Mouse (Mus musculus) layer of hippocampus, postnatal 14 days (tissue): ENCODE measurements around the gene Olfr855. TPM values are rescaled to one million over a fixed set of nuclear protein-coding genes. Genes with fewer than 3 reads are reported as not detected.
A peak's percentile ranks its signal among the peaks of the same experiment; 100 is the strongest.

ENCODE experiments used
- DNase-seq, 2 experiments: peaks; one replicate each; pipeline ENCODE4 v3.0.0; 2021 to 2022; ENCODE audit warnings: low spot score in 2 of 2, mixed read lengths in 1 of 2
- long read RNA-seq, 2 experiments: library from polyadenylated mRNA; stranded (forward); transcript quantifications; one replicate each; pipeline ENCODE4 v2.0.0; 2021
- total RNA-seq, 2 experiments: library from RNA; stranded (reverse); gene quantifications; 2 replicates each; pipeline ENCODE4 v1.2.3; 2021

The Olfr855 gene
- not detected for total RNA-seq
- long read RNA-seq, experiment 1: 0 reads
- long read RNA-seq, experiment 2: 0 reads

DNA sequence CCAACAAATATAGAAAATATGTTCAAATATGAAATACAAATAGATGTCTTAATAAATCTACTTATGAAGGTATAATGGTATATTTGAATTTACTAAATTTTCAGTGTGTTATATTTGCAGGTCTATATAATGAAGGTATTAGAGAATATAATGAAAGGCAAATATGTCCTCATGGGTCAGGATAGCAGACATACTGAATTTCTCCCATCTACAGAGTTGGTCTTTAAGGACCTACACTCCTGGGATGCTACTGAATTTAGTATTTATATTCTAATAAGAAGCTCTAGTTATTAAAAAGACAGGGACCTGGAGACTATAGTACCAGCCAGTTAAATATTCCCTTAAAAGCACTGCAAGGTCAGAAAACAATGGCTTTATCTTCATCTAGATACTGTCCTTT is at the start of gene Olfr855:
Gene Olfr855 (plus strand): TSS at position 301 of the 400 bp plus-strand sequence.
- no peak for DNase-seq

DNA sequence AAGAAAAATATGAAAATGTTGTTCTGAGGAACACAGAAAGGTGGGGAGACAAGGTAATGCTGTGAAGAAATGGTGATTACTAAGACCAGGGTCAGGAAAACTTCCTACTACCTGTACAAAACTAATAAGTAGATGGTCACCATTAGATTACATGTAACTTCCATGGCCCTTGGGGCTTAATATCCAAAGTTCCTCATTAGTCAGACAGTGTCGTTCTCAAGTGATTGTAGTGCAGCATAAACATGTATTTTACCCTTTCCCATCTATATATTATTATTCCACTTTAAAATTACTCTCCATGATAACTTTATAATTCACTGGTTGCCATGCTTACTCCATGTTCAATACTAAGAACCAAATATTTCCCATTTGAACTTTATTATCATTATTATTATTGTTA is 41.4 kb upstream of the Olfr855 start, which contains the start of gene Olfr853:
Gene Olfr853 (minus strand): TSS at position 101 of the 400 bp plus-strand sequence.
- DNase-seq: no peak

DNA sequence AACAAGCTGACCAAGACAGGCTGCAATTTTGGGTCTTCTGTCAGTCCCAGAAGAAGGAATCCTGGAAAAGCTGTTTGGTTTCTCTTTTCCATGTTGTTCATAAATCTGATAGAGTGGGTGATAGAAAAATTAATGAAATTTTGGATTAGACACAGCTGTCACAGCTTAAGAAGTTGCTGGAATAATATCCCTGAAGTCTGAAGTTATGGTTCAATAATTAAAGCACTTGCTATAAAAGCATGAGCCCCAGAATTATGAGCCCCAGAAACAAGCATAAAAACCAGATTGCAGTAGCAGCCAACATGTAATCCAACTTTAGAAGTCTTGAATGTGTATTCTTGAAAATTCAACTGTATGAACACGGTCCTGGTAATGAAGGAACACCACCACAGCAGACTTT is 15.1 kb upstream of the Olfr855 start, which contains the start of gene Olfr854:
Gene Olfr854 (minus strand): TSS at position 101 of the 400 bp plus-strand sequence.
- DNase-seq: no peak

DNA sequence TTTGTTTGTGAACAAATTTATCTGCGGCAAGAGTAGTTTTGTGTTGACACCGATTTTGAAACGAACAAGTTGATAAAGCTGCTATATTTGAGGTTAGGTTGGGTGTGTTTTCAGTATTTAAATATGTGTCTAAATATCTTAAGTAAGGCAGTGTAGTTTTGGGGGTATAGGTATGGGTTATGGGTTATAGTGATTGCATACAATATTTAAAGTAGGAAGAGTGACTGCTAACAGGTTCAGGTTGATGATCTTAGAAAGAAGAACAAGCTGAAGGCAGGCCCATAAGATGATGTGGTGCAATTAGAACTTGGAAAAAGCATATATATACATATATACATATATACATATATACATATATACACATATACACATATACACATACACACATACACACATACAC is 38.9 kb downstream of the Olfr855 start:
- no peak for DNase-seq

DNA sequence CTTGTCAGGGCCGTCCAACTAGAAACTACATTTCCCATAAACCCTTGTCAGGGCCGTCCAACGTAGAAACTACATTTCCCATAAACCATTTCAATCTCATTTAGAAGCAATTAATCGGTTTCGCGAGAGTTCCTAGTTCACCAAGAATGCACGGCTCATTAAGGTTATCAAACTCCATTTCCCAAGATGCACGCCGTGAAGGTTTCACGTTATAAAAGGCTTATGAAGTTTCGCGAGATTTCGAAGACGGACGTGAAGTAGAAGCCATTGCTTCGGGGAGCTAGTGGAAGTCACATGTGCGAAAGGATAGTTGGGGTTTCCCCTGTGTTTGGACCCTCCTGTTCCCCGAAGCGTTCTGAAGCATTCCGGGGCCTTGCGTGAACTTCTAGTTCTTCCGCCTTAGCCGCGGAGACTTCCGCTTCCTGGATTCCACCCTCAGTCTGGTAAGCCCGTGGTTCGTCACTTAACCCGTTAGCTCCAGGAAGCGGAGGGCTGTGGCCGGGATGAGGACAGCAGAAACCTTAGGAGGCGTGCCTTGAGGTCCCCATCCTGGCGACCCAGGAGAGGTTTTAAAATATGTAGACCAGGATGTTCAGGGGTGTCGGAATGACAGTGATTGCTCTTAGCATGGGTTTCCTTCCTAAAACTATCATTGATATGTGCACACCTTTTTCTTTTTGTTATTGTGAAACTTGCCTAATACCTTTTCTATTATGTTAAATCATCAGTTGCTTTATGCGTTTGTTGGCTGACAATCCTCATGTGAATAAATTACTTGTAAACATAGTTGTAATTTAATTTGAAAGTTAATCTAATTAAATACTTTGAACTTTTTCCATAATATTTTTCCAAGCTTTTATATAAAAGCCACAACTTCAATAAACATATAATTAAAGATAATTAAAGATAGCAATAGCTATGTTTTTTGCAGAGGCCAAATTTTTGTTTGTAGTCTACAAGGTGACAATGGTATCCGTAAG is 39.7 kb downstream of the Olfr855 start, which contains the start of gene Zfp317:
Gene Zfp317 (plus strand): TSS at position 260 of the 980 bp plus-strand sequence.
- peak; percentile 88 to 99 for DNase-seq

DNA sequence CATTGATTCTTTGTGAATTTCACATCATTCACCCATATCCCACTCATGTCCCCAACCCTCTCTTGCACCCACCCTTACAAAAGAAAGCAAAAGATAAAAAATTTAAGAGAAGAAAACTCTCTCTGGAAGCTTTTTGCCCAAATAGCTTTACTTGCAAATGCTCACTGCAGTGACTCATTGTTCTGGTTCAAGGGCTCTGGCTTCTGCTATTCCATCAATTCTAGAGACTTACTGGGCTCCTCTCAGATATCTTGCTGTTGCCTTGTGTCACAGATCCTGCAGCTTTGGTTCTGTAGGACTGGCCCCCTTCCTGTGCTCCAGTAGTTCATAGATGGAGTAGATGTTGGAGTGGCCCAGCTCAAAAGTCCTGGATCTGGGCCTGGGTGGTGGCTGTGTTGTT is 47.2 kb downstream of the Olfr855 start:
- DNase-seq: no peak

Other genes with a start within 250 kb of the Olfr855 start
- not detected for gene Olfr845, start 246.2 kb upstream of the Olfr855 start, total RNA-seq
- not detected for gene Olfr846, start 218.6 kb upstream of the Olfr855 start, total RNA-seq
- gene Olfr847, start 203.9 kb upstream of the Olfr855 start, total RNA-seq: not detected
- gene Olfr849, start 142.4 kb upstream of the Olfr855 start, total RNA-seq: not detected
- not detected for gene Olfr850, start 104.4 kb upstream of the Olfr855 start, total RNA-seq
- not detected for gene Olfr851, start 89.3 kb upstream of the Olfr855 start, total RNA-seq
- not detected for gene Olfr853, start 41.5 kb upstream of the Olfr855 start, total RNA-seq
- gene Olfr854, start 15.2 kb upstream of the Olfr855 start, total RNA-seq: not detected
- gene Zfp317, start 39.5 kb downstream of the Olfr855 start, total RNA-seq: 10 to 100 TPM; 21.2 to 21.7 TPM
- not detected for gene Olfr857, start 126.8 kb downstream of the Olfr855 start, total RNA-seq
- gene Olfr58, start 197.7 kb downstream of the Olfr855 start, total RNA-seq: not detected
- not detected for gene Olfr859, start 222.3 kb downstream of the Olfr855 start, total RNA-seq